Mouse (Mus musculus) MN1 (cell line): ENCODE measurements around the gene Sh3gl1.
"Not testable (repeated sequence)": the region's sequence is repeated elsewhere in the genome, so short reads cannot be mapped to it uniquely, and the experiment has no call there.

Experiments
- DNase-seq: peaks from one replicate; pipeline ENCODE4 v3.0.0-alpha.2; 2016; ENCODE audit warnings: low spot score

Gene Sh3gl1

DNA sequence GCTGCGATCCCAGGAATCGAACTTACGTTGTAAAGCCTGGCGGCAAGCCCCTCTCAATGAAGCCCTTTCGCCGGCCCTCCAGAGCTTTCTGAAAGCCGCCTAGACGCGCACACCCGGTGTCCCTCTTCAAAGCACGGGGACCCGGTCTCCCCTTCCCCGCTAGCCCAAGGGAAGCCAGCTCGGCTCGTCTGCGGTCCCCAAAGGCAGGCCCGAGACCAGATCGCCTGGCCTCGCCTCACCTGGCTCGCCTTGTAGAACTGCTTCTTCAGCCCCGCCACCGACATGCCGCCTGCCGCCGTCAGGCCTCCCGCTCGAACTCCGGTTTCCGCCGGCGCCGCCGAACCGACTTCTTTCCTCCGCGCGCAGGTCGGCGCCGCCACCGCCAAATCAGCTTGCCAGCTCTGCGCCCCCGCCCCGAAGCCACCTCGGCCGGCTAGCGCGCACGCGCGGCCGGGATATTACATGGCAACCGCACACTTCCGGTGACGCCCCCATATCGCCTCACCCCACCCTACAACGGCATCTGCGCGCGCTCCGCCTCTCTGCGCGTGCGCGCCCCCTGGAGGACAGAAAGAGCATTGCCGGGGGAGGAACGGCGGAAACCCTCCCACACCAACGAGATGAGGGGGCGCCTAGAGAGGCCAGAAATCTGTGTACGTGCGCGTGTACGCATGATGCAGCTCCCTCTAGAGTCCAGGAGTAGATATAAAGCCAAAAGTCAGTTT is at the start of gene Sh3gl1:
Sh3gl1 (minus strand) TSS at position 460 of the 725 bp plus-strand sequence.
- peak; percentile 99 for DNase-seq

GRCm38 (mm10) chr17:56080781-56081585 is 44.5 kb upstream of the Sh3gl1 start:
- DNase-seq: peak; percentile 92

- DNase-seq: no peak
Measured at GRCm38 (mm10) chr17:56079921-56080320, 43.5 kb upstream of the Sh3gl1 start.

- DNase-seq: peak; percentile 100
Measured at GRCm38 (mm10) chr17:56078880-56079795, 42.7 kb upstream of the Sh3gl1 start, which contains the start of gene Hdgfl2. Hdgfl2 (plus strand) TSS chr17:56079634.

GRCm38 (mm10) chr17:56078361-56078760 is 41.9 kb upstream of the Sh3gl1 start:
- not testable (repeated sequence) for DNase-seq

- no peak for DNase-seq
Measured at GRCm38 (mm10) chr17:56077523-56077922, 41.1 kb upstream of the Sh3gl1 start.

DNA sequence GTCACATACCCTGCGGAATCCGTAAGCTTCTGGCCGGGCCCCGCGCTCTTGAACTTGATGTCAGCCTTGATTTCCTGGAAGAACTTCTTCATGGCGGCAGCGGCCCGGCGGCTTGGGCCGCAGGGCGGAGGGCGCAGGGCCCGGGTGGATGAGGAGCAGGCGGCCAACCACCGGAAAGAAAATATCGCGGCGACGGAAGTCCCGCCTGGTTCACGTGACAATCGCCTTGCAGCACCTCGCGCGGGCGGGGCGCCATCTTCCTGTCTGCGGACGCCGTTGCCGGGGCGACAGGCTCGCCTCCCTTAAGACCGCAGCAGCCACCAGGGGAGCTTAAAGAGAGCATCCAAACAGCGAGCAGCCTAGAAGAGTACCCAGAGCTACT is 38.4 kb upstream of the Sh3gl1 start, which contains the start of gene Ubxn6:
Ubxn6 (minus strand) TSS at position 202 of the 382 bp plus-strand sequence.
- DNase-seq: peak; percentile 99

DNA sequence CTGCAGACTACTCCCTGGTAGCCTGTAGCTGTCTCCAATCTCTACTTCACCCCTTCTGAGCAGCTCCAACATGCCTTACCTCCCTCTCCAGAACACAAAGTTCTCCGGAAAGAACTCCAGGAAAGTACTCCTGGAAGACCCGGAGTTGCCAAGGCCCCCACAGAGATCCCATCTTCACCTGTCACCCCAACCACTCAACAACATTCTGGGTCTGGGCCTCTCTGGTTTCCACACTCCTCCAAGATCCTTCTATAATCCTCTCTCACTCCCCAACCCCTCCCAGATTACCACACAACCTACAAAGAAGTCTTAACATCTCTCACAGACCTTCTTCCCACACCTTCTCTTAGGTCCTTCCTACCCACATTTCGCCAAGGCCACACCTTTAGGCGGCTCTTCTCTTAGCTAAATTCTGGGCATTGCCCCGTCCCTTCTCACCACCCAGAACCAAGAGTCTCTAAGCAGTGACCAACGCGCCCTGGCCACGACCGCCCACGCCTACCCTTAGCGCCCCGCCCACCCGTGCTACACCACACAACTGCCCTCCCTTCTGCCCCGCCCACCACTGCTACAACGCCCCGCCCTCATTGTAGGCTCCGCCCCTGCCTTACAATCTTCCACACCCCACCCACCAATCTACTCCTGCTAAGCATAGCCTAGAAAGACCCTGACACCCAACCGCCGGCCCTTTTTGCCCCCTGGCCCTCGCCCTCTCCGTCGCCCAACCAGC is 37.8 kb upstream of the Sh3gl1 start:
- peak; percentile 92 for DNase-seq

DNA sequence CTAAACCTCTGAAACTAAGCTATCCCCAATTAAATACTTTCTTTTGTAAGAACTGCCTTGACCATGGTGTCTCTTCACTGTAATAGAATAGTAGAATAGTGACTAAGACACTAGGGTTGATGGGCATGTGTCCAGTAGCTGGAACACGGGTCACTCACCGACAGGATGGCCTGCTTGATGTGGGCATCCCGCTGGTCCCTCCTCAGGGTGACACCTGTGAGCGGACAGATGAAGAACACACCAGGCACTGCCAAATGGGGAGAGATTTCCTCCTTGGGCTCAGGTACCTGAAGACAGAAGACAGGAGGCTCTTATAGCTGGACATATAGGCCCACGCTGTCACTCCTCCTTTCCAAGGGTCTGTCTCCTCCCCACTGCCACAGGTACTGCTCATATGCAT is 35.8 kb upstream of the Sh3gl1 start:
- DNase-seq: no peak

GRCm38 (mm10) chr17:56071126-56071525 is 34.7 kb upstream of the Sh3gl1 start:
- DNase-seq: no peak

DNA sequence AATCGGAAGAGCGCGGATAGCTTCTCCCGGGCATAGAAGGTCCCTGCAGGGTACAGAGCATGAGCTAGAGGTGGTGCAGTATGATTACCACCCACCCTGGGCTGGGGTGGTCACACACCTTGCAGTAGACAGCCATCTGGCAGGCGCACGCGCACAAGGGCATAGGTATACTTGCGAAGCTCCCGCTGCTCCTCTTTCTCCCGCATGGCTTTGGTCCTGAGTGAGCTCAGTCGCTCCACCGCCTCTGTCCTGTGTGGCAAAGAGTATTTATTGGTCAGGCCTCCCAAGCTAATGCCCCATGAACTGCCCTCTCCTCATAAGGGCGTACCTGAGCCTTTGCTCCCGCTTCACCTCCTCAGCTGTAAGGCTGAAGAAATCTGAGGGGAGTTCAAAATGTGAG is 32.6 kb upstream of the Sh3gl1 start:
- DNase-seq: no peak

- DNase-seq: no peak
Measured at GRCm38 (mm10) chr17:56066451-56066850, 30.0 kb upstream of the Sh3gl1 start.

DNA sequence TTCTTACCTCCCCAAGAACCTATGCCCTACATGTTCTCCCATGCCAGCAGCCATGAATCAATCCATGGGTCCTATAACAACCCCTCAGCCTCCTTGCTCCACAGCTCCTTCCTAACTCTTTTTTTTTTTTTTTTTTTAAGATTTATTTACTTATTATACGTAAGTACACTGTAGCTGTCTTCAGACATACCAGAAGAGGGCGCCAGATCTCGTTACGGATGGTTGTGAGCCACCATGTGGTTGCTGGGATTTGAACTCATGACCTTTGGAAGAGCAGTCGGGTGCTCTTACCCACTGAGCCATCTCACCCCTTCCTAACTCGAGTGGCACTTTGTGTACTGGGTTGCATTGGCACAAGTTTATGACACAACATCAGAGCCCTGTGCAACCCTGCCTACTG is 29.3 kb upstream of the Sh3gl1 start:
- not testable (repeated sequence) for DNase-seq

DNA sequence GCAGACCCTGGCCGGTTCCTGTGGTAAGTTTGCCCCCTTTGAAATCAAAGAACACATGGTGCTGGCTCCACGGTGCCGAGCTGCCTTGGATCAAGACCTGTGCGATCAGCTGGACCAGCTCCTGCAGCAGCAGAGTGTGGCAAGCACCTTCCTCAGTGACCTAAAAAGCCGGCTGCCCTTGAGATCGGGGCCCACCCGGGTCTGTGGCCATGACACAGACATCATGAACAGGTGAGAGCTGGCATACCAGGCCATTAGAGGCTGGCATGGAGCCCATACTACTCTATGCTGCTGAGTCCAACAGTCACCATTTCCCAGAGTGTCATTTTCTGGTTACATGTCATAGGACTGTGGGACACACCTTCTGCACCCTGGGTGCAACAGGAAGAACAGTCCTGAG is 25.6 kb upstream of the Sh3gl1 start:
- DNase-seq: no peak

GRCm38 (mm10) chr17:56057381-56058120 is 21.1 kb upstream of the Sh3gl1 start:
- no peak for DNase-seq

- peak; percentile 79 for DNase-seq
Measured at GRCm38 (mm10) chr17:56055945-56056678, 19.7 kb upstream of the Sh3gl1 start.

DNA sequence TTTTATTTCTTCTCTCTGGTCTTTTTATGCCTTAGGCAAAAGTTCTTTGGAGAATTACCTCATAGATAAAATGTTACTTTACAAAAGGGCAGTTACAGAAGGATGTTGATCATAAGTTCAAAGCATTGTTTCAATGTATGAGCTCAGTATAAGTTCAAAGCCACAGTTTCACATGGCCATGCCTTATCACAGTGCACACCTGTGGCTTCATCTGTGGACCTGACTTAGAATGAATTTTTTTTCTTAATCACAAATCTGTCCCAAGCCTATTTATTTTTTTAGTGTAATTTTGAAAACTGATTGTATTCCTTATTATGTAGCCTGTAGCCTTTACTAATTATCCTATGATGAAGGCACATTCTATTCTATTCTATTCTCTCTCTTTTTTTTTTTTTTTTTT is 18.5 kb upstream of the Sh3gl1 start:
- no peak for DNase-seq

DNA sequence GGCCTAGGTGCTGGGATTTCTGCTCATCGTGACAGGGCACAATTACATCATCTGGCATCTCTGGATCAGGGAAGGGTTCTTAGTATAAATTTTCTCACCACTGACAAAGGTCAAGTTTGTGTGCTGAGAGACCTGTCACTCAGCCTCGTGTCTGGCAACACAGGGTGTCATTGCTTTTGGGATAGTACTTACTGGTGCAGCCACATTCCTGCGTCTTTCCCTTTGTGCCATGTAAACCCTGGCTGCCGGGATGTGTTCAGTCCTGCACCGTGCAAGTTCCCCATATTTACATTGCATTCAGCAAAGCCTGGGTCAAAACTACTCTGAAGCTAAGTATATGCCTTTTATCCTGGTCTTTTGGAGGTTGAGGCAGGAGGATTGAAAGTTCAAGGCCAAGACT is 14.9 kb upstream of the Sh3gl1 start:
- DNase-seq: no peak

DNA sequence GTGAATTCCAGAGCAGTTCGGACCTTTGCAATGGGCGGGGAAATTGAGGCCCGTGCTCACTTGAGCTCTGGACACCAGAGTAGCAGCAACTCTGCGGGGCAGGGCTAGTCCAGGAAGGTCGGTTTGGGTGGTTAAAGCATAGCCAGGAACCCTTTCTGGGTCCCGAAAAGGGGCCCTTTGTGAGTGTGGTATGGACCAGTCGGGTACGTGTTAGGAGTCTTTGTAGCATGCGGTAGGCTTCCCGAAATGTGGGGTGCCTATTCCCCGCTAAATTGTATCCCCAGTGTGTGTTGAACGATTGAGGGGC is 4.4 kb upstream of the Sh3gl1 start:
- peak; percentile 44 for DNase-seq
